Mouse (Mus musculus) bone marrow, adult 2 months (tissue): ENCODE measurements around the gene Tomm20.

Experiments used
- CTCF ChIP-seq: fragments of 200-500 bp; IDR thresholded peaks from 2 replicates; pipeline ENCODE4 v1.5.1; 2011; ENCODE audit warnings: low read length, control low read depth; ENCODE audit not compliant: control insufficient read depth, insufficient read depth
- POLR2A ChIP-seq: fragments of 200-500 bp; IDR thresholded peaks from 2 replicates; pipeline ENCODE4 v1.6.1; 2011; ENCODE audit warnings: low read depth, mild to moderate bottlenecking, control low read depth, low read length, borderline replicate concordance; ENCODE audit not compliant: control insufficient read depth

- TF ChIP-seq POLR2A = no peak
- TF ChIP-seq CTCF = no peak
Measured at GRCm38 (mm10) chr8:126978028-126978427, 32.4 kb upstream of the Tomm20 start.
